Mouse (Mus musculus) heart, adult 2 months (tissue): Measurements from ENCODE around the gene Flg2.

Source experiments
- CTCF ChIP-seq: fragments of 200-600 bp; IDR thresholded peaks from 2 replicates; pipeline ENCODE4 v1.8.1; 2022; ENCODE audit warnings: antibody characterized with exemption, mild to moderate bottlenecking, moderate library complexity
- POLR2A ChIP-seq: fragments of 200-500 bp; IDR thresholded peaks from 2 replicates; pipeline ENCODE4 v1.6.1; 2011; ENCODE audit warnings: mild to moderate bottlenecking, low read depth, low read length, control low read depth; ENCODE audit not compliant: insufficient read depth

- no peak for TF ChIP-seq CTCF
- no peak for TF ChIP-seq POLR2A
Observed at GRCm38 (mm10) chr3:93180856-93181255, 16.2 kb upstream of the Flg2 start.
